Mouse (Mus musculus) limb, embryonic 15.5 days (tissue): ENCODE data around the gene Plce1. TPM values are rescaled to one million over a fixed set of nuclear protein-coding genes. Genes with fewer than 3 reads are reported as not detected.
"Not testable (repeated sequence)": the region's sequence is repeated elsewhere in the genome, so short reads cannot be mapped to it uniquely, and the experiment has no call there.

ENCODE experiments used
- ATAC-seq: fragments of 200-750 bp; cut with Nextera tagmentation; 2 replicates; pipeline ENCODE4 v1.8.0; 2017; ENCODE audit warnings: low read depth, moderate TSS enrichment; ENCODE audit not compliant: insufficient number of reproducible peaks, low FRiP score, low TSS enrichment
- H3K27ac ChIP-seq: fragments of 300-500 bp; sonication (generic); 2 replicates; pipeline ENCODE4 v1.5.1; 2015; ENCODE audit warnings: moderate library complexity, mild to moderate bottlenecking, inconsistent platforms
- H3K27me3 ChIP-seq: fragments of 300-500 bp; sonication (generic); 2 replicates; pipeline ENCODE4 v1.6.1; 2015; ENCODE audit warnings: inconsistent platforms
- H3K36me3 ChIP-seq: fragments of 300-500 bp; sonication (generic); 2 replicates; pipeline ENCODE4 v1.6.1; 2015; ENCODE audit warnings: inconsistent platforms
- H3K4me1 ChIP-seq: fragments of 300-500 bp; sonication (generic); 2 replicates; pipeline ENCODE4 v1.6.1; 2015; ENCODE audit warnings: inconsistent platforms
- H3K4me2 ChIP-seq: fragments of 300-500 bp; sonication (generic); 2 replicates; pipeline ENCODE4 v1.6.1; 2015; ENCODE audit warnings: mild to moderate bottlenecking, inconsistent platforms
- H3K4me3 ChIP-seq: fragments of 300-500 bp; sonication (generic); 2 replicates; pipeline ENCODE4 v1.5.1; 2015; ENCODE audit warnings: mild to moderate bottlenecking, inconsistent platforms
- H3K9ac ChIP-seq: fragments of 300-500 bp; sonication (generic); 2 replicates; pipeline ENCODE4 v1.6.1; 2015; ENCODE audit warnings: inconsistent platforms
- H3K9me3 ChIP-seq: fragments of 300-500 bp; sonication (generic); 2 replicates; pipeline ENCODE4 v1.6.1; 2016; ENCODE audit warnings: inconsistent platforms
- WGBS: fragments of 180-500 bp; shearing (Covaris S2); methylation state at CpG from one replicate; pipeline ENCODE4 v1.1.7; 2015; 5-methylcytosine and 5-hydroxymethylcytosine counted together
- polyA plus RNA-seq: library from polyadenylated mRNA; unstranded; fragments of >200 nt; fragmentation: Nextera tagmentation; extraction: Ambion mirVana; gene quantifications from 2 replicates; pipeline ENCODE4 v1.2.1, GENCODE M21; 2015

Gene Plce1
- polyA plus RNA-seq, 1 experiment from 2014 or later, result 8.2 TPM

DNA sequence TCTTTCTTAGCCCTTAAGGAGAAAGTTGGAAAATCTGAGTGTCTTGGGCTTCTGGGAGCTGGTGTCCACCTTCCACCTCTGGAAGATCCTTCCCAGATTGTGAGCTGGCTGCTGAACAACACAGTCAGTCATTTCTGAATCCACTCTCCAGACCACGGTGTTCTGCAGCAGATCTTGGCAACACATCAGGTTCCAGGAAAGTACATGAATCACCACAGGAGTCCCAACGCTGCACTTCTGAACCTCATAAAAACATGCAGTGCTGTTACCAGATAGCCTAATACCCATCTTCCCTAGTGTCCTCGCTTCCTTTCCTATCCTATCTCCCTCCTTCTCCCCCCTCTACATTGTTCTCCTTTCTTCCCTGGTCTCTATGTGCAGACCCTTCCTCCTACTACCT lies 74.5 kb downstream of the Plce1 start:
- Histone ChIP-seq H3K27ac (no peak overlapping the region; the same call in 1 of the 2 replicates), H3K36me3 (no peaks in the 10 kb centered on the region), H3K4me1 (peaks cover 14% of the 10 kb centered on the region), H3K27me3 (no peaks in the 10 kb centered on the region), H3K9me3 (peaks cover 3% of the 10 kb centered on the region; the same call in 1 of the 2 replicates), H3K4me2 (no peak overlapping the region), H3K9ac (no peak overlapping the region), H3K4me3 (no peak overlapping the region)
- peak; percentile 65; the same call in 1 of the 2 replicates for ATAC-seq
- WGBS, result 52% methylated on average over 3 of the region's 3 CpGs

- Histone ChIP-seq H3K36me3 (no peaks in the 10 kb centered on the region), H3K4me3 (no peak overlapping the region), H3K4me2 (no peak overlapping the region), H3K9ac (no peak overlapping the region), H3K9me3 (no peaks in the 10 kb centered on the region), H3K27ac (no peak overlapping the region), H3K27me3 (no peaks in the 10 kb centered on the region), H3K4me1 (peaks cover 8% of the 10 kb centered on the region)
- WGBS, result 62% methylated on average over 1 of the region's 1 CpGs
- no peak for ATAC-seq
Observed at GRCm38 (mm10) chr19:38558816-38559215, 77.9 kb downstream of the Plce1 start.

DNA sequence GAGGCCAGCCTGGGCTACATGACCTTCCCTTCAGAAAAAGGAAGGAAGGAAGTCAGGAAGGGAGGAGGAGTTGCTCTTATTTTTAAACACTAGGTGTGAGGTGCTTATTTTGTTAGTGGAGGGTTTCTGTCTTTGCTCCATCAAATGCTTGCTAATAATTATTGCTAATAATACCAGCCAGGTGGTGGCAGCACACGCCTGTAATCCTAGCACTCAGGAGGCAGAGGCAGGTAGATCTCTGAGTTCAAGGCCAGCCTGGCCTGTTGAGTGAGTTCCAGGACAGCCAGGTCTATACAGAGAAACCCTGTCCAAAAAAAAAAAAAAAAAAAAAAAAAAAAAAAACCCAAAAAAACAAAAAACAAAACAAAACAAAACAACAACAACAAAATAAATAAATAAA lies 81.0 kb downstream of the Plce1 start:
- not testable (repeated sequence) for H3K4me2 ChIP-seq, H3K9ac ChIP-seq, ATAC-seq, H3K36me3 ChIP-seq, H3K4me1 ChIP-seq, H3K27ac ChIP-seq, H3K27me3 ChIP-seq, H3K4me3 ChIP-seq, H3K9me3 ChIP-seq
- 81% methylated on average over 1 of the region's 1 CpGs for WGBS

DNA sequence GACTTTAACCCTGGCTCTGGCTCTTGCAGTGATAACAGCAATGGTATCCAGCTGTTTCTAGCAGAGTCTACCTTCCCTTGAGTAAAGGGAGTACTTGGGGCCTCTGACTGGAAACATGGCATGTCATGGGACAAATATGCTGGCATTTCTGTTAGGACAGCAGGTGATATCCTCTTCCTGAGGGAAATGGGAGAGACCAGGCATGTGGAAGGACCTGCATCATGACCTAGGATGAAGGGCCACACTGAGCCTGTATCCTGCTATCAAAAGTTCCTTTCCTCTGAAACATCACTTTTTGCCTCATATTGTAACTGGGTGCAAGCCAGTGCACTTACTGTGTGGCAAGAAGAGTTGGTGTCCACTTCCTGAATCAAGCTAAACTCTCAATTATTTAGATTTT lies 85.2 kb downstream of the Plce1 start:
- ATAC-seq, result no peak
- peaks cover 13% of the 10 kb centered on the region for H3K4me1 ChIP-seq

DNA sequence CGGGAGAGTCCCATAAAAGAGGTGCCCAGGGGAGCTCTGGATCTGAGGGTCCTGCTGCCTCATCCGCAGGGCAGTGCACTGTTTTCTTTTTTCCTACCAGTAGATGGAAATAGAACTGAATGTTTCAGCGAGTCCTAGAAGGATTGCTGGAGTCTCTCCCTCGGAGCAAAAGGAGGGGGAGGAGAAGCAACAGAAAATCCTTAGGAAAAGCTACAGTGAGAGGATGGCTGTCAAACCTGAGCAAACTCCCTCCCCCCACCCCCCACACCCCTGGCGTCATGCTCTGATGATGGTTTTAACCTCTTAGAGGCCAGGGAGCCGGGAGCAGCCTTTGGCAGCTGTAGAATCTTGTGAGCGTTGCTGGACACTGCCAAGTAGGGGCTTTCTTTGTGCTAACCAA lies 85.8 kb downstream of the Plce1 start:
- WGBS, result 23% methylated on average over 7 of the region's 7 CpGs
- Histone ChIP-seq H3K9me3 (no peaks in the 10 kb centered on the region), H3K4me1 (peaks cover 13% of the 10 kb centered on the region), H3K4me3 (no peak overlapping the region), H3K36me3 (no peaks in the 10 kb centered on the region), H3K9ac (no peak overlapping the region), H3K27me3 (no peaks in the 10 kb centered on the region), H3K4me2 (no peak overlapping the region), H3K27ac (no peak overlapping the region)
- ATAC-seq, result peak; percentile 24; the same call in 1 of the 2 replicates

More for the DNA sequence above, 85.2 kb downstream of the Plce1 start:
- no peak overlapping the region for H3K27ac ChIP-seq
- no peaks in the 10 kb centered on the region for H3K36me3 ChIP-seq
- no peaks in the 10 kb centered on the region for H3K27me3 ChIP-seq
- H3K9me3 ChIP-seq, result no peaks in the 10 kb centered on the region
- H3K4me2 ChIP-seq, result no peak overlapping the region
- H3K9ac ChIP-seq, result no peak overlapping the region
- H3K4me3 ChIP-seq, result no peak overlapping the region

- Histone ChIP-seq H3K36me3 (no peaks in the 10 kb centered on the region), H3K4me2 (no peak overlapping the region), H3K4me1 (peaks cover 13% of the 10 kb centered on the region), H3K27me3 (no peaks in the 10 kb centered on the region), H3K27ac (no peak overlapping the region), H3K9ac (no peak overlapping the region), H3K4me3 (no peak overlapping the region), H3K9me3 (no peaks in the 10 kb centered on the region)
- 61% methylated on average over 5 of the region's 5 CpGs for WGBS
- ATAC-seq, result no peak
Observed at GRCm38 (mm10) chr19:38567331-38567730, 86.4 kb downstream of the Plce1 start.

- H3K9me3 ChIP-seq, result no peaks in the 10 kb centered on the region
- no peak for ATAC-seq
- no peak overlapping the region for H3K9ac ChIP-seq
- H3K27me3 ChIP-seq, result no peaks in the 10 kb centered on the region
- peaks cover 15% of the 10 kb centered on the region for H3K4me1 ChIP-seq
- H3K4me2 ChIP-seq, result no peak overlapping the region
- WGBS, result 42% methylated on average over 8 of the region's 8 CpGs
- H3K27ac ChIP-seq, result no peak overlapping the region
- H3K4me3 ChIP-seq, result no peak overlapping the region
- H3K36me3 ChIP-seq, result no peaks in the 10 kb centered on the region
Observed at GRCm38 (mm10) chr19:38578554-38579146, 97.7 kb downstream of the Plce1 start.

- no peak for ATAC-seq
- Histone ChIP-seq H3K36me3 (no peaks in the 10 kb centered on the region), H3K9ac (no peak overlapping the region), H3K4me1 (peaks cover 25% of the 10 kb centered on the region), H3K9me3 (no peaks in the 10 kb centered on the region), H3K4me3 (no peak overlapping the region), H3K4me2 (no peak overlapping the region), H3K27me3 (no peaks in the 10 kb centered on the region), H3K27ac (peak overlapping the region; percentile 67)
- WGBS, result 43% methylated on average over 1 of the region's 1 CpGs
Observed at GRCm38 (mm10) chr19:38582861-38583260, 102.0 kb downstream of the Plce1 start.

DNA sequence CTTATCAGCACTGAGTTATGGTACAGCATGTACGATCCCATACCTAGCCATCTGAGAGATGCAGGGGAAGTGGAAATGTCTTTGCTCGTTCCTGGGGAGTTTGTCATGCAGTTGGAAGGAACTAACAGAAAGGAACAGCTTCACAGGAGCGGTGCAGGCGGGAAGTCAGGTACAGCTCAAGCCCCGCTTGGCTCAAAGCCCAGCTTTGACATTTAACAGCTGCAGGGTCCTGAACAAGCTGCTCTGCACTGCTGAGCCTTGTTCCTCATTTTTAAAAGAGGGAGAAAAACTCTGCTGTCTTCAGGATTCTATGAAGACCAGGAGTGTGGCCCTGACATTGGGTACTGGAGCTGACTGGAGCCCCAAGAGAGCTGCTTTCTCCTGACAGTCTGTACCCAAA lies 106.7 kb downstream of the Plce1 start:
- Histone ChIP-seq H3K36me3 (no peaks in the 10 kb centered on the region), H3K9me3 (no peaks in the 10 kb centered on the region), H3K9ac (no peak overlapping the region), H3K4me3 (no peak overlapping the region), H3K4me2 (no peak overlapping the region), H3K4me1 (peaks cover 26% of the 10 kb centered on the region), H3K27me3 (no peaks in the 10 kb centered on the region), H3K27ac (peak overlapping the region; percentile 72)
- ATAC-seq, result peak; percentile 78; the same call in 1 of the 2 replicates
- 21% methylated on average over 5 of the region's 5 CpGs for WGBS

GRCm38 (mm10) chr19:38589466-38589865 lies 108.6 kb downstream of the Plce1 start:
- Histone ChIP-seq H3K4me1 (peaks cover 18% of the 10 kb centered on the region), H3K27me3 (no peaks in the 10 kb centered on the region), H3K4me2 (no peak overlapping the region), H3K9me3 (no peaks in the 10 kb centered on the region), H3K27ac (no peak overlapping the region), H3K9ac (no peak overlapping the region), H3K36me3 (no peaks in the 10 kb centered on the region), H3K4me3 (no peak overlapping the region)
- 87% methylated on average over 5 of the region's 5 CpGs for WGBS
- ATAC-seq, result no peak

GRCm38 (mm10) chr19:38589941-38590340 lies 109.0 kb downstream of the Plce1 start:
- Histone ChIP-seq H3K27ac (no peak overlapping the region), H3K4me3 (no peak overlapping the region), H3K9ac (no peak overlapping the region), H3K36me3 (no peaks in the 10 kb centered on the region), H3K27me3 (no peaks in the 10 kb centered on the region), H3K4me1 (peaks cover 18% of the 10 kb centered on the region), H3K9me3 (no peaks in the 10 kb centered on the region), H3K4me2 (no peak overlapping the region)
- WGBS, result 86% methylated on average over 8 of the region's 8 CpGs
- no peak for ATAC-seq

DNA sequence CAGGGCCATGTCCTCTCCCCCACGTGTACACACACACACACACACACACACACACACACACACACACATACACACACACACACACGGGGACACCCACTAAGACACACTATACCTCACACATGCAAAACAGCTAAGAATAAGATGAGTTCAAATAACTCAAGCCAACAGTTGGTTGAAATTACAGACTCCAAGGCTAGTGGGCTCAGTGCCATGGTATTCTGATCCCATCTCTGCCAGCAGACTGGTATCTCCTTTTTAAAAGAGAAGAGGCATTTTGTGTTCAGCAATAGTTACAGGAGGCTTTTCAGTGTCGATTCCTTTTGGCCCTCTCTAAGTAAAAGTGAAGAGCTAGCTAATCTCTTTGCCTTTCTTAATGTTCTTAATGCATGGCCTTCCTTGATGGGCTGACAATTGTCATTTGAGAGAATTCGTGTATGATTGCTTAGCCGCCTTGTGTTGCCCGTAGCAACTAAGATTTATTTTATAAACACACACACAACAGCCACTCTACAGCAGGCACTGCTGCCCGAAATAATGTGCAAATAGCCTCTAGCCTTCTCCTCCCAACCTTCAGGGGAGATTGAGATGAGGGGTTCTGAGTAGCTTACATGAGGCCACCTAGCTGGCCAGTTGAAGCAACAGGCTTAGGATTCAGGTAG lies 111.8 kb downstream of the Plce1 start:
- Histone ChIP-seq H3K27ac (no peak overlapping the region), H3K36me3 (no peaks in the 10 kb centered on the region), H3K27me3 (no peaks in the 10 kb centered on the region), H3K4me1 (peaks cover 9% of the 10 kb centered on the region), H3K4me2 (no peak overlapping the region), H3K9ac (no peak overlapping the region), H3K9me3 (no peaks in the 10 kb centered on the region), H3K4me3 (no peak overlapping the region)
- WGBS, result 75% methylated on average over 7 of the region's 7 CpGs
- ATAC-seq, result no peak
